Mouse (Mus musculus) ES-Bruce4 (cell line): ENCODE results near the gene Ylpm1. TPM values are rescaled to one million over a fixed set of nuclear protein-coding genes. Genes with fewer than 3 reads are reported as not detected.

Source experiments
- H3K27ac ChIP-seq: 2 replicates; pipeline ENCODE4 v1.5.1; 2012; ENCODE audit warnings: low read length, inconsistent platforms; ENCODE audit not compliant: insufficient read depth
- H3K27me3 ChIP-seq: 2 replicates; pipeline ENCODE4 v1.6.1; 2012; ENCODE audit warnings: mild to moderate bottlenecking, low read length, inconsistent platforms; ENCODE audit not compliant: control insufficient read depth, poor library complexity, insufficient read depth, severe bottlenecking
- H3K36me3 ChIP-seq: 2 replicates; pipeline ENCODE4 v1.6.1; 2012; ENCODE audit warnings: inconsistent platforms, mild to moderate bottlenecking, low read length, moderate library complexity; ENCODE audit not compliant: control insufficient read depth, poor library complexity, insufficient read depth, severe bottlenecking
- H3K4me1 ChIP-seq: one replicate; pipeline ENCODE4 v1.8.1; 2011; ENCODE audit warnings: low read length; ENCODE audit not compliant: control insufficient read depth, insufficient read depth
- H3K4me3 ChIP-seq: 2 replicates; pipeline ENCODE4 v1.5.1; 2011; ENCODE audit warnings: low read depth, mild to moderate bottlenecking, low read length
- H3K9ac ChIP-seq: 2 replicates; pipeline ENCODE4 v1.6.1; 2012; ENCODE audit warnings: low read depth, mild to moderate bottlenecking, inconsistent platforms; ENCODE audit not compliant: poor library complexity, severe bottlenecking
- H3K9me3 ChIP-seq: replicated peaks from 2 replicates; pipeline ENCODE4 v1.6.1; 2012; ENCODE audit warnings: mild to moderate bottlenecking, low read length, inconsistent platforms; ENCODE audit not compliant: control insufficient read depth, poor library complexity, insufficient read depth, severe bottlenecking
- CTCF ChIP-seq: IDR thresholded peaks from one replicate; pipeline ENCODE4 v1.8.1; 2011; ENCODE audit warnings: low read depth, low read length
- EP300 ChIP-seq: IDR thresholded peaks from 2 replicates; pipeline ENCODE4 v1.6.1; 2011; ENCODE audit warnings: low read depth, low read length; ENCODE audit not compliant: insufficient read depth
- POLR2A ChIP-seq: IDR thresholded peaks from one replicate; pipeline ENCODE4 v1.8.1; 2011; ENCODE audit warnings: low read length; ENCODE audit not compliant: insufficient read depth
- polyA plus RNA-seq: library from polyadenylated mRNA; stranded (reverse); fragments of >200 nt; gene quantifications from 2 replicates; pipeline ENCODE4 v1.2.4, GENCODE M21; 2011; ENCODE audit warnings: low read depth; ENCODE audit not compliant: missing spikeins, insufficient read depth, insufficient read length

Gene Ylpm1
- polyA plus RNA-seq, 1 experiment = 105 TPM

GRCm38 (mm10) chr12:85112550-85113251 is 116.6 kb downstream of the Ylpm1 start:
- Histone ChIP-seq H3K36me3 (peaks cover 4% of the 10 kb centered on the region), H3K27me3 (no peaks in the 10 kb centered on the region), H3K27ac (no peak overlapping the region), H3K9ac (no peak overlapping the region), H3K9me3 (no peaks in the 10 kb centered on the region), H3K4me1 (no peaks in the 10 kb centered on the region), H3K4me3 (no peak overlapping the region)
- TF ChIP-seq POLR2A (no peak), EP300 (no peak), CTCF (no peak)

- Histone ChIP-seq H3K9ac (no peak overlapping the region), H3K36me3 (peaks cover 8% of the 10 kb centered on the region), H3K9me3 (no peaks in the 10 kb centered on the region), H3K4me1 (no peaks in the 10 kb centered on the region), H3K27me3 (no peaks in the 10 kb centered on the region), H3K4me3 (no peak overlapping the region), H3K27ac (no peak overlapping the region)
- no peak for TF ChIP-seq POLR2A
These were observed 117.2 kb downstream of the Ylpm1 start for GRCm38 (mm10) chr12:85113337-85113736.

GRCm38 (mm10) chr12:85113917-85114316 is 117.8 kb downstream of the Ylpm1 start:
- Histone ChIP-seq H3K27ac (no peak overlapping the region), H3K9me3 (no peaks in the 10 kb centered on the region), H3K36me3 (peaks cover 10% of the 10 kb centered on the region), H3K27me3 (no peaks in the 10 kb centered on the region), H3K4me3 (no peak overlapping the region), H3K9ac (no peak overlapping the region), H3K4me1 (no peaks in the 10 kb centered on the region)
- TF ChIP-seq EP300 = no peak
- no peak for TF ChIP-seq POLR2A
- no peak for TF ChIP-seq CTCF

GRCm38 (mm10) chr12:85115678-85116077 is 119.6 kb downstream of the Ylpm1 start:
- H3K36me3 ChIP-seq = peaks cover 10% of the 10 kb centered on the region
- no peak overlapping the region for H3K9ac ChIP-seq
- no peak overlapping the region for H3K27ac ChIP-seq
- H3K9me3 ChIP-seq = no peaks in the 10 kb centered on the region
- H3K27me3 ChIP-seq = no peaks in the 10 kb centered on the region
- H3K4me1 ChIP-seq = no peaks in the 10 kb centered on the region
- H3K4me3 ChIP-seq = no peak overlapping the region
- TF ChIP-seq EP300 (no peak), CTCF (no peak), POLR2A (no peak)

Other genes with a start within 250 kb of the Ylpm1 start
- 156 and 180 TPM in 2 replicates for gene Npc2, start 223.2 kb upstream of the Ylpm1 start, polyA plus RNA-seq
- 44.4 and 46.1 TPM in 2 replicates for gene Isca2, start 223.1 kb upstream of the Ylpm1 start, polyA plus RNA-seq
- 1.9 and 2.7 TPM in 2 replicates for gene Ltbp2, start 119.8 kb upstream of the Ylpm1 start, polyA plus RNA-seq
- gene Fcf1, start 25.4 kb upstream of the Ylpm1 start, polyA plus RNA-seq = 173 and 179 TPM in 2 replicates
- 30.7 and 32.3 TPM in 2 replicates for gene Arel1, start 25.4 kb upstream of the Ylpm1 start, polyA plus RNA-seq
- gene Prox2, start 114.4 kb downstream of the Ylpm1 start, polyA plus RNA-seq = 0.62 and 0.73 TPM in 2 replicates
- 139 and 147 TPM in 2 replicates for gene Dlst, start 114.5 kb downstream of the Ylpm1 start, polyA plus RNA-seq
- 3.0 and 3.8 TPM in 2 replicates for gene Rps6kl1, start 154.9 kb downstream of the Ylpm1 start, polyA plus RNA-seq
- 5.5 and 5.8 TPM in 2 replicates for gene Pgf, start 181.5 kb downstream of the Ylpm1 start, polyA plus RNA-seq
- 58.0 and 71.6 TPM in 2 replicates for gene Eif2b2, start 223.2 kb downstream of the Ylpm1 start, polyA plus RNA-seq